Mouse (Mus musculus) heart, postnatal 14 days (tissue): ENCODE measurements around the gene Exoc6. TPM values are rescaled to one million over a fixed set of nuclear protein-coding genes. Genes with fewer than 3 reads are reported as not detected.

Source experiments
- DNase-seq, 2 experiments: peaks; one replicate each; pipeline ENCODE4 v3.0.0; 2021 to 2022
- intact Hi-C: fragments of 180-260 bp; cut with DNase I; formaldehyde crosslinking; loops from one replicate; pipeline ENCODE4 v1.15.1; 2025
- total RNA-seq, 2 experiments: library from RNA; stranded (reverse); gene quantifications; 2 replicates each; pipeline ENCODE4 v1.2.3; 2021

Exoc6 gene
- total RNA-seq, 2 experiments from 2014 or later: 27.5 to 29.7 TPM

DNA sequence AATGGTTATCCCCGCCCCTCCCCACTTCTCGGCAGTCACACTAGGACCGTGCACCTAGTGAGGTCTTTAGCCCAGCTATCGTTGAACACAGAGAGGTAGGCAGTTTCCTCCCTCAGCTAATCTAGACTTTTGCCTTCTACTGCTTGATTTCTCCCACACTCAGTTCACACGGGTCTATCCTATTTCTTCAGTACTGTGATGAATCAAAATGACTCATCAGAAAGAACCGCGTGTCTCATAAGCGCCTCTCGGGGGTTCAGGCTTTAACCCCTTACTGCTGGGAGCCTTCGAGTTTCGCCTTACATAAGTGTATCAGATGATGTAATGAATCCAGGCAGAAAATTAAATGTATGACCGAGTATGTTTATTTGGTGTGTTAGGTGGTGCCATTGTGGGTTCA, 123.2 kb downstream of the Exoc6 start:
- intact Hi-C loops: no loop called here
- DNase-seq: no peak

DNA sequence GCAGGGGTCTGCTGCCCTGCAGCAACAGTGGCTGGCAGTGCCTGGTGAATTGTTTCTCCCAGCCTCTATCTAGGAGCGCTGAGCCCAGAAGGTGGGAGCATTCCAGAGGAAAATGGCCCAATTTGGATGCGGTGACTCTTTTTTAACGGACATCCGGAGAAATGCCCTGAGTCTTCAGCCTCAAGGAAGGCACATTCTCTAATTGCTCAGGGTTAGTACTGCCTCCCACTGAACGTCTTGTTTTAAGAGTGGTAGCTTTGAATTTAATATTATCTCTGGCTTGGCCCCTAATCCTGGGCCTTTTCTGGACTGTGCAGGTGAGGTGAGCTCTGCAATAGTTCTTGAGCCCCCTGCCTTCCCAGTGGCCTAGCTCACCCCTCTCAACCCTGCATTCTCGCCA, 135.1 kb downstream of the Exoc6 start, which contains the start of gene Cyp26c1:
Cyp26c1 (plus strand) TSS at position 301 of the 400 bp plus-strand sequence.
- no peak for DNase-seq
- intact Hi-C loops: no loop called here

- intact Hi-C loops: no loop called here
- no peak for DNase-seq
These were observed 136.1 kb downstream of the Exoc6 start for GRCm38 (mm10) chr19:37686347-37686746.

DNA sequence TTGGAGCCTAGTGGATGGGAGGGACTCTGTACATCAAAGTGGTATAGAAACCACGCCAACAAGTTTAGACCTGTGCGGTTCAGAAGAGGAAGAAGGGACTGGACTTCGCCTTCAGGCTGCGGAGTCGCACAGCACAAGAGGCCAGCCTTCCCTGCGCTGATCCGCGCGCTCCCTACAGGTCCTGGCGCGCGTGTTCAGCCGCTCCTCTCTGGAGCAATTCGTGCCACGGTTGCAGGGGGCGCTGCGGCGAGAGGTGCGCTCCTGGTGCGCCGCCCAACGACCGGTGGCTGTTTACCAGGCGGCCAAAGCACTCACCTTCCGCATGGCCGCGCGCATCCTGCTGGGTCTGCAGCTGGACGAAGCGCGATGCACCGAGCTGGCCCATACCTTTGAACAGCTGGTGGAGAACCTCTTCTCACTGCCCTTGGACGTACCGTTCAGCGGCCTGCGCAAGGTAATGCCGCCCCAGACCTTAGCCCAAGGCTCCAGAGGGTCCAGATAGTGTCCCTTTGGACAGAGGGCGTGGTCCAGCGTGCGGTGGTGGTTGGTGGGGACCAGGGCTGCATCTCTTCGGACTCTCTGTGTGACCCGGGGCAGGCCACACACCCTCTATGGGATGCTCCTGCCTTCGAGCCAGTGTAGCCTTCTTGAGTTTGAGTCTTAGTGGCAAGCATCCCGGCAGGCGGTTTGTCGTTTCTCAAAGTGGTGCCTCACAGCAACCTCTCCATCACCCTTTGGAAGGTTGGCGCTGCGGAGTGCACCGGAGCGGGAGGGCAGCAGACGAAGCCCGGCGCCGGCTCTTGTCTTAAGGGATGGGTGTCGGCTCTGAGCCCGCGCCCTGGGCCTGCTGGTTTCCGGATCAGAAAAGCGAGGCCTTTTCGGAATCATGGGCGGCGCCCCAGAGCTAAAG, 137.0 kb downstream of the Exoc6 start:
- DNase-seq: peak in 1 of 2 experiments; percentile 15
- intact Hi-C loops: no loop called here

DNA sequence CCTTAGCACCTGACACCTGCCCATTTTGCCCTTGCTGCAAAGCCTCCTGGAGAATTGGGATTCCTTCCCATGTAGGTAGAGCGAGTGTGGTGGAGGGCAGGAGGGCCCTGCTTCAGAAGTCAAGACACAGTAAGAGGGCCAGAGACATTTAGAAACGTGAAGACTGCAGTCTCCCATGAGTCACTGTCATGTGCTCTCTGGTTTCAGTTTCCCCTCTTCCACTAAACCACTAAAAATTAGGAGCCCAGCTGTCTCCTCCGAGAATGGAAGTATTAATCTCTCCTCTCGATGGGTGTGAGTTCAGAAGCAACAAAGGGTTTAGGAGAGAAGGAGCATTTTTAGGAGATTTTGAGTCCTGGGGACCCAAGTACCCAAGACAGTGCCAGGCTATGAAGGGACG, 139.3 kb downstream of the Exoc6 start:
- DNase-seq: no peak
- intact Hi-C loops: no loop called here

GRCm38 (mm10) chr19:37690716-37691115, 140.5 kb downstream of the Exoc6 start:
- no peak for DNase-seq

GRCm38 (mm10) chr19:37692879-37693278, 142.7 kb downstream of the Exoc6 start:
- DNase-seq: peak; percentile 27
- intact Hi-C loops: no loop called here

More at GRCm38 (mm10) chr19:37690716-37691115, 140.5 kb downstream of the Exoc6 start:
- intact Hi-C loops: no loop called here

GRCm38 (mm10) chr19:37695146-37695545, 144.9 kb downstream of the Exoc6 start:
- no peak for DNase-seq
- intact Hi-C loops: no loop called here

DNA sequence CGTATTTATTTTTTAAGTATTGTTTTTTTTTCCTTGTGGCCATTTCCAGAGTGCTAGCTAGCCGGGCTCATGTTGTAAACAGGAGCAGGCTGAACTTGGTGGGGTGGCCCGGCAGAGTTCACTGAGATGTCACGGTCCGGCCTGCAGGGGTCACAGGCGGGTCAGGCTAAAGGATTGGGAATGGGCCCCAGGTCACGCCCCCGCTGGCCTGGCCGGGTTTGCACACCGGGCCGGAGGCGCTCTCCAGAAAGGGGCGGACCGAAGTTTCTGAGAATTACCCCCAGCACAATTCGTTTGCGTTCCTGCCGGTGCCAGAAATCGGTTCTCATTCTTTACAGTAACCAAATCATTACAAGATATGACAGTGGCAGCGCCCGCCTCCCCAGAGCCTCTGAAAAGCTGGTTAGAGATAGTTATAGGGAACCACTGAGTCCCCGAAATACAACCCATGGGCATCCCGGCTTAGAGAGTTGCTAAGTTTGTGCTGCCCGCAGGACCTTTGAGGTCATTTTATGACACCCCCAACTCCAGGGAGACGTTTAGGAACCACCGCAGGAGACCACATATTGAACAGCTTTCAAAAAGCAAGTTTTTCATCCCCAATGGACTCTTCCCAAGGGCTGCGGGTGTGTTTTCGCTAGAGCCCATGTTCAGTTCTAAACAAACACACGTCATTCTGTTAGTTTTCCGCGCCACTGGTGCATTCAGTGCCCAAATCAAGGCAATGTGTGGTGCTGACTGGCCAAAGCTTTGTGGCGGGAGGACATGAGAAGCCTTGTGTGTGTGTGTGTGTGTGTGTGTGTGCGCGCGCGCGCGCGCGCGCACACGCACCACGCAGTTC, 145.8 kb downstream of the Exoc6 start:
- DNase-seq: no peak
- intact Hi-C loops: no loop called here

GRCm38 (mm10) chr19:37696603-37697334, 146.6 kb downstream of the Exoc6 start:
- intact Hi-C loops: no loop called here
- no peak for DNase-seq

DNA sequence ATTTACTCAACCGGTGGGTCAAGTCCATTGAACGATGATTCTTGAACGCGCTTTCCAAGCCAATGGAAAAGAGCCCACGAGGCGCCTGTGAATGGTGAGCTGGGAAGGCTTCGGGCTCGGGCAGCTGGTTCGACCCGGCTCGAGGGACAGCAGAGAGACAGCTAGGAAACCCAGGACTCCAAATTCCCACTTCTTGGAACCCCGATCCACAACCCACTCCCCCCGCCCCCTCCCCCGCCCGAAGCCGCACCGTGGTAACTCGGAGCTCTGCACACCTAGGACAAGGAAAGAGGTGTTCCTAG, 147.1 kb downstream of the Exoc6 start:
- intact Hi-C loops: no loop called here
- DNase-seq: no peak

- no peak for DNase-seq
- intact Hi-C loops: no loop called here
These were observed 147.5 kb downstream of the Exoc6 start, which contains the start of gene Cyp26a1 for GRCm38 (mm10) chr19:37697651-37698272. Gene Cyp26a1 (plus strand): TSS chr19:37697798.

DNA sequence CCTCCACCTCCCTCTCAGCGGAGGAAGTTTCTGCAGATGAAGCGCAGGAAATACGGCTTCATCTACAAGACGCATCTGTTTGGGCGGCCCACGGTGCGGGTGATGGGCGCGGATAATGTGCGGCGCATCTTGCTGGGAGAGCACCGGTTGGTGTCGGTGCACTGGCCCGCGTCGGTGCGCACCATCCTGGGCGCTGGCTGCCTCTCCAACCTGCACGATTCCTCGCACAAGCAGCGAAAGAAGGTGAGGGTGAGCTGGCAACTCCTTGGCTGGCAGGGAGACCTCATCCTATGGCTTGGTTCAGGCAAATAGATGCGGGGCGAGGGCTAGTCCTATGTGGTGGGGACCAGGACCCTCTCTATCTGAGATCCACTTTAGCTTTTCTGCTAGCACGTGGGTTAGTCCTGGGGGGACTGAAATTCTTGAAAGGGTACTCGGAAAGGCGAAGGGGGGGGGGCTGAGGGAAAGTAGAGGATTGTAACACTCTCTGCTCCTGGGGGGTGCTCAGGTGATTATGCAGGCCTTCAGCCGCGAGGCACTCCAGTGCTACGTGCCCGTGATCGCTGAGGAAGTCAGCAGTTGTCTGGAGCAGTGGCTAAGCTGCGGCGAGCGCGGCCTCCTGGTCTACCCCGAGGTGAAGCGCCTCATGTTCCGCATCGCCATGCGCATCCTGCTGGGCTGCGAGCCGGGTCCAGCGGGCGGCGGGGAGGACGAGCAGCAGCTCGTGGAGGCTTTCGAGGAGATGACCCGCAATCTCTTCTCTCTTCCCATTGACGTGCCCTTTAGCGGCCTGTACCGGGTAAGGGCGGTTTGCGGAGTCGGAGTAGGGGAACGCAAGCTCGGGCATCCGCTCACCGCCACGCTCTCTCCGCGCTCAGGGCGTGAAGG, 148.3 kb downstream of the Exoc6 start:
- intact Hi-C loops: no loop called here
- no peak for DNase-seq

GRCm38 (mm10) chr19:37699711-37700110, 149.5 kb downstream of the Exoc6 start:
- intact Hi-C loops: no loop called here
- DNase-seq: no peak

DNA sequence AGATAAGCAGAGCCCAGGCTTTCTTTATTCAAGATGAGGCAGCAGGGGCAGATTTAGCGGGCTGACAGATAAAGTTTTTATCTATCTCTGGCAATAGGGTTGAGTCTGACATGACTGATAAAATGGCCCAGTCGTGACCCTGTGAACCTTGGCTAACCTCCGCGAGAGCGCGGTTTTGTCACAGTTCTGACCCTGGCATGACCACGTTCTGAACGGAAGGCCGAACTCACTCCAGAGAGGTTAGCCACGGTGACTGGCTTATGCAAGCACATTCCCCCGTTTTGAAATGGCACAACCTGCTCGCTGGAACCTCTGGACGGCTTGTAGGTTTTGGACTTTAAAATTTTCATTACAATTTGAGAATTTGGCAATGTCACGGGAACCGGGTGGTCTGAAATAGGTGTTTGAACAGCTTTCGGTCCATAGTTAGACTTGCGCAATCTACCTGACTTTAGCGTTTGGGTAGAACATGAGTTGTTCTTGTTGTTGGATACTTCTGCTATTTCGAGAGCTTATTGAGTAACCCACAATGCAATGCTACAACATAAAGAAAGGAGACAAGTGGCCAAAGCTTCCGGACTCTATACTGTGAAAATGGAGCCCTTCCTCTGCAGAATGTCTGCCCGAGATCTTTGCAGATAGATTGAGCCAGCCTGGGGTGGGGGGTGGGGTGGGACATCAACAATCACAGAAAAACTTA, 152.3 kb downstream of the Exoc6 start:
- DNase-seq: no peak
- intact Hi-C loops: loop anchor here (1.0 kb wide), 1 partner anchor 185 kb away; no protein-coding TSS in a partner anchor

GRCm38 (mm10) chr19:37703902-37704509, 153.8 kb downstream of the Exoc6 start:
- peak; percentile 71 to 84 for DNase-seq
- intact Hi-C loops: loop anchor here (1.0 kb wide), 2 partner anchors 183 to 233 kb away; no protein-coding TSS in a partner anchor

DNA sequence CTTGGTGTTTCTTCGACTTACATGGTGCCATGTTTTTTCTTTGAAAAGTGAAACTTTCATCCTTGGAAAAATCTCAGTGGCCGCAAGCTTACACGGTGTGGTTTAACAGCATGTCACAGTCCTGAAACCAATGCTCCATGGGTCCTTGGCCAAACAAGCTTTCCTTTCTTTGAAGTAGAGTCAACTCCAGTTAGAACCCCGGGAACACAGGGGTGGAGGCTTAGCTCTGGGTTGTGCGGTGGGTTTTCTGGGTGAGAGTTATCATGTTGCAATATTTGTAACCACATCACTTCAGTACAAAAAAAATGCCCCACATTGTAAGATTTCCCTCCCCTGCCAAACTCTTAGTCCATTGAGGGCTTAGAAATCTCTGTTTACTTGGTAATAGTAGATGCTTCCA, 155.5 kb downstream of the Exoc6 start:
- intact Hi-C loops: no loop called here
- DNase-seq: no peak

DNA sequence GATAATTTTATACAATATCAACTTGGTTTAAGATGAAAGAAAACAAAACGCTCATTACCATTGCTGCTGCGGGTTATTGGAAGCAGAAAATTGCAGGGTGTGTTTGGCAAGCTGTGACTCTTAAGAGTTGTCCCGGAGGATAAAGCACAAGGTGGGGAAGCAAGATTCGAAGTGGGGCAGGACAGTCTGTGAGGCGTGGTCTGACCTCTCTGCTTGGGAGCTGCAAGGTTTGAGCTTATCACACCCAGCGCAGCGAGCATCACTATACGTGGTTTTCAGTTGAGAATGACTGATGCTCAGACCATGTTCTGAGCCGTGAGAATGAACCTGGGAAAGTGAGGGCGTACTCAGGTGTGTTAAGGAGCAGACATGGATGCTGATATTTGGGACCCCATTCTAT, 164.5 kb downstream of the Exoc6 start:
- intact Hi-C loops: no loop called here
- no peak for DNase-seq
